Mouse (Mus musculus): ENCODE measurements around the gene Bora. TPM values are rescaled to one million over a fixed set of nuclear protein-coding genes. Genes with fewer than 3 reads are reported as not detected.

Bora gene
- polyA plus RNA-seq, 1 experiment from 2014 or later, result 14.0 TPM

DNA sequence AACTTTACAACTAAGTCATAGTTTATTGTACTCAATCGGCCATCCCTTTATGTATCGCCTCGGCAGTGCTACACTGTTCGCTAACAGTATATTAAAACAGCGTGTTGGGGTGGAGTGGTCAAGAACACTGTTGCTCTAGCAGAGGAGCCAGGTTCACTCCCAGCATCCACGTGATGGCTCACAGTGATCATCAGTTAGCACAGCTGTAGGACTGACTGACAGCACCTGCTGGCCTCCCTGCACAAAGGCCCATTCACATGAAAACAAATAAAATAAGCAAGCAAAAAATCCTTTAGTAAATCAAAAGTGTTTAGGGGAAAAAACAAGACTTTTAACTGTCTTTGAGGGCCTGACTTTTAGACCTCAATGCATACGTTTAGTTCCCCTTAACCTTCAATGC is 42.9 kb downstream of the Bora start:
- Histone ChIP-seq H3K36me3 (peaks cover 66% of the 10 kb centered on the region), H3K9me3 (replicated peaks) (no peaks in the 10 kb centered on the region), H3K4me1 (no peaks in the 10 kb centered on the region), H3K4me2 (no peak overlapping the region), H3K27me3 (replicated peaks) (no peaks in the 10 kb centered on the region), H3K9ac (replicated peaks) (no peak overlapping the region), H3K27ac (replicated peaks) (no peak overlapping the region), H3K4me3 (replicated peaks) (no peak overlapping the region)
- WGBS, result 93% methylated on average over 7 of the region's 7 CpGs
- ATAC-seq (ENCODE audit: low FRiP score), result no peak

DNA sequence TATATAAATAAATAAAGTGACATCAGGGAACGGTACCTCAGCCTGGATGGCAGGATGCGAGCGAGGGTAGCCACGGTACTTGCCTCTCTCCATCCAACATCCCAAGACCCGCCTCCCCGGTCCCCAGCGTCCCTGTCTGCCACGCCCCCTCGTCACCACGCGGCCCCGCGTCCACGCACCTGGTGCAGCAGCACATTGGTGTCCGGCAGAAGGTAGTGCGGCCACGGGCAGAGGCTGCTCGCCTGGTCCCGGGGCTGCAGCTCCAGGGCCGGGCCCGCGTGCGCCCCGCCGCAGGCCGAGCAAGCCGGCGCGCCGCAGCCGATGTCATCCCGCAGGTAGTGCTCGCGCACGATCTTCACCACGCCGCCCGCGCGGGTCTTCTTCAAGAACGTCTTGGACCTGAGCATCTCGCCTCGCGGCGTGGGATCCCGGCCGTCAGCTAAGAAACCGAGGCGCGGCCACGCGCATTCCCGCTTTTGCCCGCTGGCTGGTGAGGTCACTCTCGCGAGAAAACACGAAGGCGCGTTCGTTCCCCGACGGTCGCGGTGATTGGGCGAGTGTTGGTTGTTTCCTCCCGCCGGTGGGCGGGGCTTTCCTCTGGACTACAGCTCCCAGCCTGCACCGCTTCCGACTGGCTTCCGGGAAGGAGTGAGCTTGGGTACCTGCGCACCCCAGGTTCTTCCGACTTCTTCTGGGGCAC is 53.4 kb downstream of the Bora start, which contains the start of the genes Pibf1 and Dis3:
TSS of gene Pibf1 (plus strand) at position 158 of the 700 bp plus-strand sequence.
TSS of gene Dis3 (minus strand) at position 504 of the 700 bp plus-strand sequence.
- H3K36me3 ChIP-seq, result peaks cover 40% of the 10 kb centered on the region
- H3K27ac ChIP-seq (replicated peaks), result peak within 1 kb of the TSS; percentile 90
- ATAC-seq (ENCODE audit: low FRiP score), result peak; percentile 99
- peaks cover 21% of the 10 kb centered on the region for H3K4me1 ChIP-seq
- H3K9me3 ChIP-seq (replicated peaks), result no peaks in the 10 kb centered on the region
- H3K9ac ChIP-seq (replicated peaks), result peak within 1 kb of the TSS; percentile 93
- H3K27me3 ChIP-seq (replicated peaks), result no peaks in the 10 kb centered on the region
- WGBS, result under 1% methylated on average over 73 of the region's 73 CpGs
- peak within 1 kb of the TSS; percentile 75 for H3K4me2 ChIP-seq
- peak within 1 kb of the TSS; percentile 90 for H3K4me3 ChIP-seq (replicated peaks)

DNA sequence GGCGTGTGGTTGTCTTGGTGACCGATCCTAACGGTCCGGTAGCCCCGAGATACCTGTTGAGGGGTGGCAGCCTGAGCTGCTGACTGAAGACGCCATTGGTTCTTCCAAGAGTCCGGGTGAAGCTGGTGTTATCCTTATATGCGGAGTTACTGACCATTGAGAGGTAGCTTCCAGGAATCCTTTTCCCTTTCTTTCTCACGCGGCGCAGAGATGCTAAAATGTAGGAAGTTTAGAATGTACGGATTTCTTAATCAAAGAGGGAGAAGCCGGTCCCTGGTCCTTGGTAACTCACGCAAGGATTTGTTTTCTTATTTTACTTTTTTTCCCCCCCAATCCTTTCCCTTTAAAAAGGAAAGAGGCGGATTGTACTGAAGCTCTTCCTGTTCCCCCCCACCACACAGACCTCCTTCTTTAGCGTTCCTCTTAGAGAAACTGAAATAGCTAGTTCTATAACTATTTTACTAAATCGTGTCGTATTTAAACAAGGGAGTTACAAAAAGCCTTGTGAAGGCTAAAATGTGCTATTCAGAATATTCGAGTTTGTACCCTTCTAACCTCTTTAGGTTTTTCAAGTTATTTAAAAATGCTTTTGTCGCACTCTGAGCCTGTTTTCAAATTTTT is 54.1 kb downstream of the Bora start:
- H3K36me3 ChIP-seq, result peaks cover 45% of the 10 kb centered on the region
- no peaks in the 10 kb centered on the region for H3K9me3 ChIP-seq (replicated peaks)
- peak overlapping the region; percentile 65 for H3K9ac ChIP-seq (replicated peaks)
- H3K4me1 ChIP-seq, result peaks cover 21% of the 10 kb centered on the region
- peak overlapping the region; percentile 75 for H3K4me2 ChIP-seq
- H3K27me3 ChIP-seq (replicated peaks), result no peaks in the 10 kb centered on the region
- H3K27ac ChIP-seq (replicated peaks), result peak overlapping the region; percentile 61; the same call in 1 of the 2 replicates
- H3K4me3 ChIP-seq (replicated peaks), result peak overlapping the region; percentile 90
- 6% methylated on average over 20 of the region's 20 CpGs for WGBS
- ATAC-seq (ENCODE audit: low FRiP score), result 0 out of 2 replicates have a peak, but pooled peaks have one; percentile 21

DNA sequence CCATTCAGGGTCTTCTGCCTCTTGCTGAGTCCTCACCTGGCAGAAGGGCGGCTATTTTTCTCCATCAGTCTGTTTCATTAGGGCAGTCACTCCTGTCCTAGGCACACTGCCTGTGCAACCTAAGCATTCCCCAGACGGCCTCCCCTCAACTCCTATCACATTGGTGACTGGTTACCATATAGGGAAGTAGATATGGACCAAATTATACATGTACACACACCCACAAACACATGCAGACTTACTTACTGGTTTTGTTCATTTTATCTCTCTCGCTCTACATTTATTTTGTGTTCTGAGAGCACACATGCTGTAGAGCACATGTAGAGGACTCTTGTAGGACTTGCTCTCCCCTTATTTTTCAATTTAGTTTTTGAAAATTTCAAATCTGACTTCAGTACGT is 57.0 kb downstream of the Bora start:
- Histone ChIP-seq H3K9me3 (replicated peaks) (no peaks in the 10 kb centered on the region), H3K27ac (replicated peaks) (no peak overlapping the region), H3K27me3 (replicated peaks) (no peaks in the 10 kb centered on the region), H3K36me3 (peaks cover 43% of the 10 kb centered on the region), H3K4me2 (no peak overlapping the region), H3K4me3 (replicated peaks) (no peak overlapping the region), H3K9ac (replicated peaks) (no peak overlapping the region), H3K4me1 (peaks cover 16% of the 10 kb centered on the region)
- WGBS, result 91% methylated on average over 4 of the region's 4 CpGs
- ATAC-seq (ENCODE audit: low FRiP score), result no peak

DNA sequence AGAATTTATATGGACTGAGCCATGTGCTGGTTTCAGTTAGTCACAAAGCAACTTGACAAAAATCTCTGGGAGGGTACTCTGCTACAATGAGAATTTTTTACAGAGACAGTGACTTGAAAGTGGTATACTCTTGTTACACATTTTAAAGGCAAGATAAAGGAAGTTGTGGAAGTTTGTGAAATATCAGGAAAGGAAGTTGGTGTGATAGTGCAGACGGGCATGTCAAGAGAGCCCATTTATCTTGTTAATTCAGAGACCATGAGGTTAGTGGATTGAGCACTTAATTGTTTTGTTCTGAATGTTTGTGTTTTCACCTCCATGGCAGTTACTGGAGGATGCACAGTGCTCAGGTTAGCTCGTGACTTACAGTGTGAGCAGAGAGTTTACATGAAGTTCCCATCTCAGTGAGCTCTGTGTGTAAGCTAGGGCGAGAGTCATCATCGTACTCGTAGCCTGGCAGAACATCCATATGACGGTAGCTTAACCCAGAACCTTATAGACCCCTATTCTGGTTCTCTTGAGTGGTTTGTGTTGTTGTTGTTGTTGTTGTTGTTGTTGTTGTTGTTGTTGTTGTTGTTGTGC is 58.6 kb downstream of the Bora start:
- Histone ChIP-seq H3K9ac (replicated peaks) (no peak overlapping the region), H3K4me3 (replicated peaks) (no peak overlapping the region), H3K4me2 (no peak overlapping the region), H3K4me1 (peaks cover 7% of the 10 kb centered on the region), H3K27ac (replicated peaks) (no peak overlapping the region), H3K36me3 (peaks cover 55% of the 10 kb centered on the region), H3K27me3 (replicated peaks) (no peaks in the 10 kb centered on the region), H3K9me3 (replicated peaks) (no peaks in the 10 kb centered on the region)
- 94% methylated on average over 6 of the region's 6 CpGs for WGBS
- no peak for ATAC-seq (ENCODE audit: low FRiP score)

DNA sequence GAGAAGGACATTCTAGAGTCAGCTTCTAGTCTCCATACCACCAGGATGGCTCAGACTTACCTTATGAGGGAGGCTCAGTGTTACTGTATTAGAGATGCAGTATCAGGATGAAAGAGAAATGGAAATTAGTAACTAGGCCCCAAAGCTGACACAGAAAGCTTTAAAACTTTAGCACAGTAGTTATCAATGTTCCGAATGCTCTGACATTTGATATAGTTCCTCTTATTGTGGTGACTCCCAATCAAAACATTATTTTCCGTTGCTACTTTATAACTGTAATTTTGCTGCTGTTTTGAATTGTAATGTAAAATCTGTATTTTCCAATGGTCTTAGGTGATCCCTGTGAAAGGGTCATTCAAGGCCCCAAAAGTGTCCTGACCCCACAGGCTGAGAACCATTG is 60.6 kb downstream of the Bora start:
- Histone ChIP-seq H3K4me3 (replicated peaks) (no peak overlapping the region), H3K4me2 (no peak overlapping the region), H3K4me1 (no peaks in the 10 kb centered on the region), H3K9me3 (replicated peaks) (no peaks in the 10 kb centered on the region), H3K36me3 (peaks cover 64% of the 10 kb centered on the region), H3K27me3 (replicated peaks) (no peaks in the 10 kb centered on the region), H3K27ac (replicated peaks) (no peak overlapping the region), H3K9ac (replicated peaks) (no peak overlapping the region)
- WGBS, result 81% methylated on average over 2 of the region's 2 CpGs
- no peak for ATAC-seq (ENCODE audit: low FRiP score)

DNA sequence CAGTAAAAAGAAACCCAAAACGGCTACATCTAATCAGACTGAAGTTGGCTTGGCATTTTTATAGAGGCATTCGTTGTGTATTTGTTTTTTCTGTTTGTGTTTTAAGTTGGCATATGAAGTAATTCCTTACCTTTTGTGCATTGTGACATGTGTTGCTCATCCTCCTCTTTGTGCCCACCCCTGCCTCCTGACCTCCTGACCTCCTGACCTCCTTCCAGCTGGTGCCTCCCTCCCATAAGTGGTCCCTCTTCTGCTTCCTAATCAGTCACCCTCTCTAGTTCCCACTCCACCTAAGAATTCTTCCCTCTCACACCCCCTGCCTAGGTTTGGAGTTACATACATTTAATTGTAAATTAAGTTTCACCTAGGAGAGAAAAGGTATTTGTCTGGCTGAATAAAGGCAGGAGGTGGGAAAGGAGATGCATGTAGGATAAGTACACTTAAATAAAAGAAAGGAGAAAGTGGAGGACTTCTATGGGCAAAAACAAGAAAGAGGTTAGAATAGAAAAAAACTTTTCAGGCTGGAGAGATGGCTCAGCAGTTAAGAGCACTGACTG is 61.7 kb downstream of the Bora start:
- peaks cover 66% of the 10 kb centered on the region for H3K36me3 ChIP-seq
- H3K9me3 ChIP-seq (replicated peaks), result no peaks in the 10 kb centered on the region

DNA sequence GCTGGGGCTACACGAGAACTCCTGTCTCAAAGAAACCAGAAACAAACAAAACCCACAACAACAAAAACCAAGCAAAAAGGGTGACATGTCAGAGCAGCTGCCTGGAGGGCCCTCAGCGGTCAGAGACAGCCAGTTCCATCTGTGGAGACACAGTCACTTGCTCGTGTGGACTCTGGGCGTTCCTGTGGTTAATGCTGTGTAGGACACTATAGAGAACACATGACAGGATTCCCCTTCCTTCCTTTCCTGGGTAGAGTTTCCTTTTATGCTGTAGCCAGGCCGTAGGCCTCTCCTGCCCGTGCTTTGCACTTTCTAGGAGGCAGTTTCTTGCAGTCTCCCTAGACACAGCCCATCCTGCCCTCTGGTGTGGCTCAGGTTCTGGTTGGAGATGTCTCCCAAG is 62.7 kb downstream of the Bora start:
- Histone ChIP-seq H3K36me3 (peaks cover 60% of the 10 kb centered on the region), H3K27ac (replicated peaks) (no peak overlapping the region), H3K9me3 (replicated peaks) (no peaks in the 10 kb centered on the region), H3K4me3 (replicated peaks) (no peak overlapping the region), H3K4me1 (no peaks in the 10 kb centered on the region), H3K27me3 (replicated peaks) (no peaks in the 10 kb centered on the region), H3K9ac (replicated peaks) (no peak overlapping the region), H3K4me2 (no peak overlapping the region)
- ATAC-seq (ENCODE audit: low FRiP score), result no peak
- 97% methylated on average over 6 of the region's 6 CpGs for WGBS

More for the DNA sequence above, 61.7 kb downstream of the Bora start:
- Histone ChIP-seq H3K4me2 (no peak overlapping the region), H3K9ac (replicated peaks) (no peak overlapping the region), H3K4me1 (no peaks in the 10 kb centered on the region), H3K4me3 (replicated peaks) (no peak overlapping the region), H3K27ac (replicated peaks) (no peak overlapping the region), H3K27me3 (replicated peaks) (no peaks in the 10 kb centered on the region)
- ATAC-seq (ENCODE audit: low FRiP score), result no peak
- 45% methylated on average over 2 of the region's 2 CpGs for WGBS

DNA sequence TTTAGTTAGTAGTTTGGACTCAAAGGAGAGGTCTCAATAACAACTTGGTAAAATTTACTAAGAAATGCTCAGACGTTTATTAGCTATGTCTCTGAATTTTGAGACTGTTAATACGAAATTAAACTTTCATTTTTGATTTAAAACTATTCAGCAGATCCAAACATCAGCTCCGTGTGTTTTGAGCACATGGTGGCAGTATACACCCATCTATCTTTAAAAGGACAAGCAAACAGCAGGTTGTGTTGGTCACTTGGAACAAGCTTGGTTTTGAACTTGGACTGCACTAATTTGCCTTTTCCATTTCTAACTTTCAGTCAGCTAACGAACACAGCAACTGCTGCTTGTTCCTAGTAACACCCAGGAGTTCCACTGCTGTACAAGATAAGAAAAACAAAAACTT is 71.6 kb downstream of the Bora start:
- no peak for ATAC-seq (ENCODE audit: low FRiP score)

DNA sequence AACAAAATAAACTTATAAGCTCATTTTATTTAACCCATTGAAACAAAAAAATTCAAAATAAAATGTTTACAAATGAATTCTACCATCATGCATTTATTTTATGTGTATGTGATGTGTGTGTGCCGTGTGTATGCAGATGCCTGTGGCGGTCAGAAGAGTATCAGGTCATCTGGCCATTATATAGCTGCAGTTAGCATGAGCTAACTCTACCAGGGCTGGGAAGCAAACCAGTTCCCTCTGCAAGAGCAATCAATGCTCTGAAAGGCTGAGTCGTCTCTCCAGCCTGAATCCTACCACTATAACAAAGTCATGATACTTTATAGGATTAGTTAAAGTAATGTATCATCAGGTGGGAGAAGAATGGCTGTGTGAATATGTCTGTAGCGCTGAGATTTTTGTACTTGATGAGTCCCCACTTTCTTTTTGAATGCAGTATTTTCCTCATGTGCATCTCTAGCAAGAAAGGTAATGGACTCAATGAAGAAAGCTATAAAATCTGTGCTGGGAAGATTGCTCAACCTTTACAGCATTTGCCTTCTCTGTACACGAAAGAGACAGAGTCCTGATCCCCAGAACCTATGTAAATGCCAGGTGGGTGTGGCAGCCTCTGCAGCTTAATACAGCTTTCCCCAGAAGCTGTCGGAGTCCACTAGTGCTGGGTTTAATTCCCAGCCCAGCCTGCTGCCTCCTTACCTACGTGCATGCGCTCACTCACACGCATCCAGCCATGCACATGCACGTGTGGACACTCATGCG is 75.7 kb downstream of the Bora start:
- Histone ChIP-seq H3K36me3 (peaks cover 9% of the 10 kb centered on the region), H3K4me2 (no peak overlapping the region), H3K27me3 (replicated peaks) (no peaks in the 10 kb centered on the region), H3K9me3 (replicated peaks) (no peaks in the 10 kb centered on the region), H3K9ac (replicated peaks) (no peak overlapping the region), H3K4me1 (no peaks in the 10 kb centered on the region), H3K4me3 (replicated peaks) (no peak overlapping the region), H3K27ac (replicated peaks) (no peak overlapping the region)
- 87% methylated on average over 11 of the region's 11 CpGs for WGBS
- no peak for ATAC-seq (ENCODE audit: low FRiP score)

More for the DNA sequence above, 71.6 kb downstream of the Bora start:
- WGBS, result 85% methylated on average over 4 of the region's 4 CpGs
- Histone ChIP-seq H3K4me2 (no peak overlapping the region), H3K27ac (replicated peaks) (no peak overlapping the region), H3K27me3 (replicated peaks) (no peaks in the 10 kb centered on the region), H3K4me3 (replicated peaks) (no peak overlapping the region), H3K9ac (replicated peaks) (no peak overlapping the region), H3K9me3 (replicated peaks) (no peaks in the 10 kb centered on the region), H3K4me1 (no peaks in the 10 kb centered on the region), H3K36me3 (peaks cover 26% of the 10 kb centered on the region)

DNA sequence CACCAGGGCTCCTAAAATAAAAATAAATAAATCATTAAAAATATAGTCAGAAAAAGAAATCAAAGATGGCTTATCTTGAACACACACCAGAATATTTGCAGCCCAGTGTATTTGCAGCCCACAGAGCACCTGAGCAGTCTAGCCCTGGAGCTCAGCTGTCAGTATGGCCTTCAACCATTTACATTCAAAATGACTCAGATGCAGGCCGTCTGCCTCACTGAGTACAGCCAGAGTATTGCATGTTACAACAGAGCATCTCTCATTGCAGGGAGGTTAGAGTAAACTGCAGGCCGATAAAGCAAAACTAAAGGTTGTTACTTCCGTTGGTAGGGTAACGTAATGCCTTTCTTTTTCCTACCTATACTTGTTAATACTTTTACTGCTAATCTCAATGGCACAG is 78.1 kb downstream of the Bora start:
- Histone ChIP-seq H3K27me3 (replicated peaks) (no peaks in the 10 kb centered on the region), H3K9me3 (replicated peaks) (no peaks in the 10 kb centered on the region), H3K36me3 (peaks cover 5% of the 10 kb centered on the region), H3K9ac (replicated peaks) (no peak overlapping the region), H3K27ac (replicated peaks) (no peak overlapping the region), H3K4me1 (no peaks in the 10 kb centered on the region), H3K4me3 (replicated peaks) (no peak overlapping the region), H3K4me2 (no peak overlapping the region)
- no peak for ATAC-seq (ENCODE audit: low FRiP score)
- WGBS, result 89% methylated on average over 4 of the region's 4 CpGs

All from neural tube, embryonic 15.5 days (tissue).